Mouse (Mus musculus): ENCODE measurements around the gene Ano1.

The Ano1 gene

GRCm38 (mm10) chr7:144583619-144584018 is 168.2 kb downstream of the Ano1 start:
- DNase-seq (ENCODE audit: low read depth, low spot score): peak; percentile 57

GRCm38 (mm10) chr7:144582284-144582980 is 169.3 kb downstream of the Ano1 start, which contains the start of gene Fadd:
Fadd (minus strand) TSS chr7:144582463.
- DNase-seq (ENCODE audit: low read depth, low spot score): peak; percentile 93

- DNase-seq (ENCODE audit: low read depth, low spot score): peak; percentile 78
Measured at GRCm38 (mm10) chr7:144581559-144582283, 170.1 kb downstream of the Ano1 start.

- DNase-seq (ENCODE audit: low read depth, low spot score): no peak
Measured at GRCm38 (mm10) chr7:144577876-144578275, 173.9 kb downstream of the Ano1 start.

- no peak for DNase-seq (ENCODE audit: low read depth, low spot score)
Measured at GRCm38 (mm10) chr7:144572234-144572633, 179.5 kb downstream of the Ano1 start.

- DNase-seq (ENCODE audit: low read depth, low spot score): no peak
Measured at GRCm38 (mm10) chr7:144571598-144571997, 180.2 kb downstream of the Ano1 start.

- no peak for DNase-seq (ENCODE audit: low read depth, low spot score)
Measured at GRCm38 (mm10) chr7:144569428-144569827, 182.3 kb downstream of the Ano1 start.

- DNase-seq (ENCODE audit: low read depth, low spot score): no peak
Measured at GRCm38 (mm10) chr7:144568091-144568490, 183.7 kb downstream of the Ano1 start.

- DNase-seq (ENCODE audit: low read depth, low spot score): no peak
Measured at GRCm38 (mm10) chr7:144566921-144567682, 184.7 kb downstream of the Ano1 start.

GRCm38 (mm10) chr7:144563456-144564155 is 188.2 kb downstream of the Ano1 start:
- no peak for DNase-seq (ENCODE audit: low read depth, low spot score)

GRCm38 (mm10) chr7:144562016-144562415 is 189.8 kb downstream of the Ano1 start:
- DNase-seq (ENCODE audit: low read depth, low spot score): no peak

GRCm38 (mm10) chr7:144560594-144560993 is 191.2 kb downstream of the Ano1 start:
- no peak for DNase-seq (ENCODE audit: low read depth, low spot score)

- DNase-seq (ENCODE audit: low read depth, low spot score): no peak
Measured at GRCm38 (mm10) chr7:144558552-144558951, 193.2 kb downstream of the Ano1 start.

- DNase-seq (ENCODE audit: low read depth, low spot score): no peak
Measured at GRCm38 (mm10) chr7:144554123-144554472, 197.7 kb downstream of the Ano1 start.

GRCm38 (mm10) chr7:144553237-144554122 is 198.3 kb downstream of the Ano1 start, which contains the start of gene Ppfia1:
Ppfia1 (minus strand) TSS chr7:144553729.
- peak; percentile 95 for DNase-seq (ENCODE audit: low read depth, low spot score)

- no peak for DNase-seq (ENCODE audit: low read depth, low spot score)
Measured at GRCm38 (mm10) chr7:144552274-144552673, 199.5 kb downstream of the Ano1 start.

GRCm38 (mm10) chr7:144550811-144551210 is 201.0 kb downstream of the Ano1 start:
- DNase-seq (ENCODE audit: low read depth, low spot score): no peak

- DNase-seq (ENCODE audit: low read depth, low spot score): no peak
Measured at GRCm38 (mm10) chr7:144549904-144550566, 201.7 kb downstream of the Ano1 start.

- no peak for DNase-seq (ENCODE audit: low read depth, low spot score)
Measured at GRCm38 (mm10) chr7:144545231-144545630, 206.5 kb downstream of the Ano1 start.

GRCm38 (mm10) chr7:144541351-144541750 is 210.4 kb downstream of the Ano1 start:
- no peak for DNase-seq (ENCODE audit: low read depth, low spot score)

All from forelimb bud, embryonic 11.5 days (tissue).